Mouse (Mus musculus) v-Abl transformed pro-B cells (cell line): ENCODE results near the gene Strbp.

Experiments used
- in situ Hi-C, 2 experiments: fragments of 400-800 bp; cut with MboI; formaldehyde crosslinking; loops; one replicate each; pipeline ENCODE4 v1.15.1; 2025; ENCODE audit not compliant: unreplicated experiment in 2 of 2

The Strbp gene

DNA sequence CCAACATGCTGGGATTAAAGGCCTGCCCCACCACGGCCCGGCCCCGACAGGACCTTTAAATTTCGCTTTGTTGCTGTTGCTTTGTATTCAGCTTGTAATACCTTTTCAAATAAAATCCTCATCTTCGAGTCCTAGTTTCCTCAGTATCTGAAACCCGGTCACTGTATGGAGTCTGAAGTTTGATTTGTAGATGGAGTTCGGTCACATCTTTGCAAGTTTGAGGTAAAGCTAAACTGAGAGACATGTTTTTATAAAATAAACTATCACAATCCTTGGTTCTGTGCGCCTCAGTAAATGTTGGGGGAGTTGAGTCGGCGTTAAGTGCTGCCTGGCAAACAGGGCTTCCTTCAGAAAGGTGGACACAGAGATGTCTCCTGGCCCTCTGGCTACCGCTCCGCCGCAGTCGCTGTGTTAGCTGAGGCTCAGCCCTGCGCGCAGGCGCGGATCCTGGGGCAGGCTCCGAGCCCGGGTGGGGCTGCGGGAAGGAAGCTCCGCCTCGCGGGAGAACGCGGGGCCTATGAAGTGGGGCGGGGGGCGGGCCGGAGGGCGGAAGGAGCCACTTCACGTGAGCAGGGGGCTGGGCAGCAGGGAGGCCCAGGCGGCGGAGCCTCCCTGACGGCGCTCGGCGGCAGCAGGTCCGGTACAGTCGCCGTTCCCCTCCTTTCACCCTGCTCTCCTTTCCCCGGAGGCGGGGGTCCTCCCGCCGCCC, 251.8 kb downstream of the Strbp start:
- in situ Hi-C loops = no loop called here

DNA sequence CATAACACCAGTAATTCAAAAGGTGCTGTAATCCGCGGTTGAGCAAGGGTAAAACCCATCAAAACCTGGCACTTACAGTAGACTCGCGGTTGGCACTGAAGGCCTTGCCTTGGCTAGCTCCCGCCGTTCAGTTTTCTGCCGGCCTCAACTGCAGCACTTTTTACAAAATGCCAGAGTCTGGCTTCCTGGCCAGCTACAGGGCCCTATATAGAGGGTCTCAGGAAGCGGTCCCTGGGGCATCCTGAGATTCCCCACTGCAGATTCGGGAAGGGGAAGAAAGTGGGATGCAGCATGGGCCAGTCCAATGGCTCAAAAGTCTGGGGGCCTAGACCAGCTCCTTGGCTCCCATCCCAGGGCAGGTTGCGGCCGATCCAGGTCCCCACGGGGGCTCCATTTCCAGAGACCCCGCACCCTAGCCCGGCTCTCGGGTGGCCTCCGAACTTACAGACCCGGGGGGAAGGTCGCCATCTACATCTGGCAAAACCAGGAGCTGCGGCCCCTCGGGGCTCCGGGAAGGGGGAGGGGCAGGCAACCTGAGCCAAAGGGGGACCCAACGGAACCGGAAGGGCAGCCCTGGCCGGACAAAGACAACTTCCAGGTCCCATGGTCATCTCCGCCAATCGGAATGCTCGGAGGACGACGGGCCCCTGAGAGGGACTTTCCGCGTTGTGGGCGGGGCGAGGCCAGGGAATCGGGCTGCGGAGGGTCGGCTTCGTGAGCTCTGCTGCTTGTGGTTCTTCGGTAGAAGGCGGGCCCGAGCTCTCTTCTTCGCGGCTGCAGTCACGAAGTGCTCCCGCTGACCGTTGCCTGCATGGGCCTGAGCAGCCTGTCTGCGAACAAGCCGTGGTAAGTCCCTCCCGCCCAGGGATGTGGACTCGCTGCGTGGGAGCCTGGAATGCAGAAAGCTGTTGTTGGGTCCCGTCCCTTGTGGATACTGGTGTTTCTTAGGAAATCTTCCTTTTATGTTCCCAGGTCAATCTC, 260.8 kb downstream of the Strbp start, which contains the start of the genes Zbtb26, Zbtb6 and Rabgap1:
Zbtb26 (minus strand) TSS at position 525 of the 981 bp plus-strand sequence.
Zbtb6 (minus strand) TSS at position 561 of the 981 bp plus-strand sequence.
Rabgap1 (plus strand) TSS at position 669 of the 981 bp plus-strand sequence.
- in situ Hi-C loops = no loop called here
